Mouse (Mus musculus) testis, adult 2 months (tissue): ENCODE results near the gene Hist1h1c. TPM values are rescaled to one million over a fixed set of nuclear protein-coding genes. Genes with fewer than 3 reads are reported as not detected.
"Not testable (repeated sequence)": the region's sequence is repeated elsewhere in the genome, so short reads cannot be mapped to it uniquely, and the experiment has no call there.

Source experiments
- H3K27ac ChIP-seq: fragments of 200-500 bp; 2 replicates; pipeline ENCODE4 v1.5.1; 2012; ENCODE audit warnings: low read depth, low read length; ENCODE audit not compliant: control insufficient read depth, insufficient read depth
- H3K27me3 ChIP-seq: fragments of 200-500 bp; 2 replicates; pipeline ENCODE4 v1.6.1; 2012; ENCODE audit warnings: mild to moderate bottlenecking, low read length, moderate library complexity; ENCODE audit not compliant: control insufficient read depth, insufficient read depth
- H3K36me3 ChIP-seq: fragments of 200-500 bp; 2 replicates; pipeline ENCODE4 v1.6.1; 2012; ENCODE audit warnings: mild to moderate bottlenecking, low read length; ENCODE audit not compliant: control insufficient read depth, insufficient read depth
- H3K4me1 ChIP-seq: fragments of 200-500 bp; 2 replicates; pipeline ENCODE4 v1.6.1; 2012; ENCODE audit warnings: low read length; ENCODE audit not compliant: control insufficient read depth, insufficient read depth
- H3K4me3 ChIP-seq: fragments of 200-500 bp; 2 replicates; pipeline ENCODE4 v1.5.1; 2012; ENCODE audit warnings: low read depth, mild to moderate bottlenecking, low read length, moderate library complexity, mixed read lengths; ENCODE audit not compliant: control insufficient read depth
- CTCF ChIP-seq: fragments of 200-500 bp; IDR thresholded peaks from 2 replicates; pipeline ENCODE4 v1.5.1; 2012; ENCODE audit warnings: low read depth, mild to moderate bottlenecking, inconsistent platforms, low read length, moderate library complexity; ENCODE audit not compliant: control insufficient read depth, insufficient read depth, insufficient replicate concordance
- POLR2A ChIP-seq: fragments of 200-500 bp; IDR thresholded peaks from 2 replicates; pipeline ENCODE4 v1.6.1; 2012; ENCODE audit warnings: low read depth, mild to moderate bottlenecking, inconsistent platforms, low read length, moderate library complexity; ENCODE audit not compliant: control insufficient read depth
- polyA plus RNA-seq: library from polyadenylated mRNA; depleted of rRNA; stranded (reverse); fragments of >200 nt; gene quantifications from 2 replicates; pipeline ENCODE4 v1.2.3, GENCODE M21; 2012

The Hist1h1c gene
- polyA plus RNA-seq, 1 experiment: 5.4 TPM

DNA sequence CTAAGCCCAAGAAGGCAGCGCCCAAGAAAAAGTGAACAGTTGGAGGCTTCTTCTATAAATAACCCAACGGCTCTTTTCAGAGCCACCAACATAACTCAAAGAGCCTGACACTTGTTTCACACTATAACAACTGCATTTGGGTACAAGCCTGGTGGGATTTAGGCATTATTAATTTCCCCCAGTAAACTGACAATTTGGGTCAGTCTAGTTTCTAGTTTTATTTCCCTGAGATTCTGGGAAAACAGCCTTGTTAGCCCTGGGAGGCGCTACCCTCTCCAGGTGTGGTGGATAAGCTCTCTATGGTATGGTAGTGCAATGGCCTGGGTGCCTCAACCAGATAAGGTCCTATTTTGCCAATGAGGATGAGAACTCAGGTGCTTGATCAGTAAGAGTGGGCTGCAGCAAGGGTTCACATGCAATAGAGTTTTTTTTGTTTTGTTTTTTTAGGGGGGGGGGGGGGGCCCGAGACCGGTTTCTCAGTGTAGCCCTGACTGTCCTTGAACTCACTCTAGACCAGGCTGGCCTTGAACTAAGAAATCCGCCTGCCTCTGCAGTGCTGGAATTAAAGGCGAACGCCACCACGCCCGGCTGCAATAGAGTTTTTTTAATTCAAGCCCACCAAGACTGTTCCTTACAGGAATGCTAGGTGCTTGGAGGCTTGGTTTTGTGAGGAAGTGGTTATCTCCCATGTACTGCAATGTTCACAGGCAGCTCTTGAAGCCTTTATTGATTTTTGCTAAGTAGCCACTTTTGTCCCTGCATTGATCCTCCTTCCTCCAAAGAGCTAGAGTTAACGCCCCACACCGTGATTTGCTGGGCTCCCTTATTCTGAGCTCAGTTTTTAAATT lies 25.9 kb downstream of the Hist1h1c start:
- Histone ChIP-seq H3K4me1 (peaks cover 9% of the 10 kb centered on the region), H3K36me3 (no peaks in the 10 kb centered on the region), H3K27me3 (no peaks in the 10 kb centered on the region), H3K27ac (peak overlapping the region; percentile 69), H3K4me3 (peak overlapping the region; percentile 72)
- TF ChIP-seq POLR2A (no peak), CTCF (no peak)

DNA sequence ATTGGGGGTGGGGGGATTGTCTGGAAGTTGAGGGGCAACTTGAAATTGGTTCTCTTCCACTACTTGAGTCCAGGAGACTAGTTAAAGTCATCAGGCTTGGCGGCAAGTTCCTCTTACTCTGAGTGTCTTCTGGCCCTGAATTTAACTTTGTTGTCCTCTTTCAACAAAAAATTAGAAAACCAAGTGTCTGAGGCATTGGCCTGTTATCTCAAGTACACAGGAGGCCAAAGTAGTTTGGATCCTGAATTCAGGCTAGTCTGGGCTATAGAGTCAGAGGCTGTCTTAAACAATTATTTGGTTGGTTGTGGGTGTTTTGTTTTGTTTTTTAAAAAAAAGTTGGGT lies 26.5 kb downstream of the Hist1h1c start:
- Histone ChIP-seq H3K36me3 (no peaks in the 10 kb centered on the region), H3K27ac (peak overlapping the region; percentile 50; the same call in 1 of the 2 replicates), H3K27me3 (no peaks in the 10 kb centered on the region), H3K4me3 (no peak overlapping the region), H3K4me1 (peaks cover 9% of the 10 kb centered on the region)
- no peak for TF ChIP-seq POLR2A

DNA sequence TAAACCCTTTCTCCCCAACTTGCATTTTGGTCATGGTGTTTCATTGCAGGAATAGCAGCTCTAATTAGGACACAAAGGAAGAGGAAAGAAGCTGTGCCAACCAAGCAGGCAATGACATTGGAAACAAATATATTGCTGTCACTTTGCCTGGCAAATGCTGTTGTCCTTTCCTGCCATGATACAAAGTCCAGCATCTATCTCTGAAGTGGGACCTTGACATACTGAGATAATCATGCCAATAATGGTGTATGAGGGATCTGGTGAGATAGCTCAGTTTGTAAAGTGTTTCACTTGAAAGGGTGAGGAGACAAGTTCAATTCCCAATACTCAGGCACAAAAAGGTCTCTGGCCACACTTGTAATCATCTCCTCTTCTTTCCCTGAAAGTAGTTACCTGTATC lies 28.2 kb downstream of the Hist1h1c start:
- H3K4me1 ChIP-seq: peaks cover 9% of the 10 kb centered on the region
- H3K27ac ChIP-seq: no peak overlapping the region
- H3K36me3 ChIP-seq: no peaks in the 10 kb centered on the region
- no peak for TF ChIP-seq CTCF
- TF ChIP-seq POLR2A: no peak
- H3K27me3 ChIP-seq: no peaks in the 10 kb centered on the region
- no peak overlapping the region for H3K4me3 ChIP-seq

DNA sequence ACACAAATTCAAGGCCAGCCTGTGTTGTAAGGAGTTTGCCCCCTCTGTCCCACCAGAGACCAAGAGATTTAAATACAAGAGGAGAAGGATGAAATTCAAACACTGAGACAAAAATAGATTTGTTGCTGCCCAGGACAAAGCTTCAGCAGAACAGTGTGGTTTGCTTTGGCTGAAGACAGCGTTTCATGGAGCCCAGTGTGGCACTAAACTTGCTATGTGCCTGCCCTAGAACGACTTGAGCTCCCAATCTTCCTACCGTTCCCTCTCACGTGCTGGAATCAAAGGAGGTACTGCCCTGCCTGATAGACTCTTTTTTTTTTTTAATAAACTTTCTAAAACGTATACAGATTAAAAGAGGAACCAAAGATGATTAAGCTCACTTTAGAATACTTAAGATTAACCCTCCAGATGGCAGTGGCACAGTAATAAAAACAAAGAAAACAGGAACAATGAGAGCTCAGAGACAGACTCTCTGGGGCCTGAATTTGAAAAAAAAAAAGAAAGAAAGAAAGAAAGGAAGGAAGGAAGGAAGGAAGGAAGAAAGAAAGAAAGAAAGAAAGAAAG lies 30.3 kb downstream of the Hist1h1c start:
- Histone ChIP-seq H3K4me1 (peaks cover 16% of the 10 kb centered on the region), H3K36me3 (no peaks in the 10 kb centered on the region), H3K27me3 (no peaks in the 10 kb centered on the region), H3K27ac (no peak overlapping the region), H3K4me3 (no peak overlapping the region)
- TF ChIP-seq POLR2A (no peak), CTCF (no peak)

DNA sequence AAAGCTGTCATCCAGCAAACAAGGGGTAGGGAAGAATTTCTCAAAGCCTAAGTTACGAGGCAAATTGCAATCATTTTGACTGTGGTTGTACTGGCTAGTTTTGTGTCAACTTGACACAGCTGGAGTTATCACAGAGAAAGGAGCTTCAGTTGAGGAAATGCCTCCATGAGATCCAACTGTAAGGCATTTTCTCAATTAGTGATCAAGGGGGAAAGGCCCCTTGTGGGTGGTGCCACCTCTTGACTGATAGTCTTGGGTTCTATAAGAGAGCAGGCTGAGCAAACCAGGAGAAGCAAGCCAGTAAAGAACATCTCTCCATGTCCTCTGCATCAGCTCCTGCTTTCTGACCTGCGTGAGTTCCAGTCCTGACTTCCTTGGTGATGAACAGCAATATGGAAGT lies 31.0 kb downstream of the Hist1h1c start, which contains the start of gene Trim38:
Gene Trim38, plus strand, starts transcription at position 301 of the 400 bp plus-strand sequence.
- H3K27ac ChIP-seq, H3K27me3 ChIP-seq, H3K4me3 ChIP-seq, H3K36me3 ChIP-seq: not testable (repeated sequence)
- peaks cover 14% of the 10 kb centered on the region for H3K4me1 ChIP-seq

DNA sequence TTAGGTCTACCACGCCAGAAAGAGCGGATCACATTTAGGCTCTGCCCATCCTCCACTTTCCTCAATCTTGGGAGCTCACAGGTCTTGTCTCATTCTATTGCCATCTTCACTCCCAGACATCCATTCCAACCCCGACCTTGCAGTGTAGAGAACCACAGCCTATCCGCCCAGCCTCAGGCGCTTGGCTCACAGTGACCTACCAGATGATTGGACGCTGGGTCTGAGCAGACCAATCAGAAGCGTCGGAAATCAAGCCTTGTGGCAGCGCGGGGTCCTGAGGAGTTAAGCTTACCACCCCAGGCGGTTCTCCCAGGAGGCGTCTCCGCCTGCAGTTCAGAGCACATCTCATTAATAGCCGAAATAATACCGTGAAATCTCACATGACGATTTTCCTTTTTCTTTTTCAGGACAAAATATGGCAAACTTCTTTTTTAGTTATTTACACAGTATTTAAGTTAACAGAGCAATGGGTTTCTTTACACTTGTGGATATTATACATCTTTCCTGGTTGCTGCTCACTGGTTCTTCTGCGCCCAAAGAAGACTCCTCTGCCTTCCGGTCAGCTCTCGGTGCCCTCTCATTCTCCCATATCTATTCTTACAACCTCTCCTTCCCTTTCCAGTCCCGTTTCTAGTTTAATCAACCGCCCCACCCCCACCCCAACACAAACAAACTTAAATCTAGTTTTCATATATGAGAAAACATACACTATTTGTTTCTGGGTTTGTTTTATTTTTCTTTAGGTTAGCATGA lies 34.1 kb downstream of the Hist1h1c start:
- no peak for TF ChIP-seq CTCF
- H3K27me3 ChIP-seq: no peaks in the 10 kb centered on the region
- H3K4me1 ChIP-seq: peaks cover 9% of the 10 kb centered on the region
- H3K27ac ChIP-seq: 0 out of 2 replicates have a peak overlapping the region, but pooled peaks have one; percentile 18
- H3K4me3 ChIP-seq: peak overlapping the region; percentile 40; the same call in 1 of the 2 replicates
- no peaks in the 10 kb centered on the region for H3K36me3 ChIP-seq

DNA sequence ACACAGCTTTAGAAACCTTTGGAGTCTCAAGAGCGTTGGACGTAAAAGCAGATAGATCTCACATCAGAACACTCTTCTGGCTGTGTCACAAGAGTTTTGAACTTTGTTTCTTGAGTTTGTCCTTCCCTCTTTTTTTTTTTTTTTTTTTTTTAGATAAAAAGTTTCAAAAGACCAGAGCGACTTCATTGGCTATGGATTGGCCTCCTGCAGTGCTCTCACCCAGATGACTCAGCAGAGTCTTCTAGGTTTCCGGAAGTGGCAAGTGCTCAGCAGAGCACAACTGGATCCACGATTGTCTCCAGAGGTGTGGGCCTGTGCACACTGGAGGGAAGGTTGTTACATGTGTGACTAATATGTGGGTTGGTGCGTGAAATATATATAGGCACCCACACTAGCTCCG lies 39.7 kb downstream of the Hist1h1c start:
- TF ChIP-seq POLR2A (no peak), CTCF (no peak)
- H3K27me3 ChIP-seq: no peaks in the 10 kb centered on the region
- no peaks in the 10 kb centered on the region for H3K36me3 ChIP-seq
- no peak overlapping the region for H3K27ac ChIP-seq
- H3K4me3 ChIP-seq: peak overlapping the region; percentile 30
- H3K4me1 ChIP-seq: no peaks in the 10 kb centered on the region; the same call in 1 of the 2 replicates
